In genomic region chr3:41084421-41084820, GRCm38 (mm10) we compare ENCODE assay signal across 11 mouse cellular contexts. TPM values are rescaled to one million over a fixed set of nuclear protein-coding genes. Genes with fewer than 3 reads are reported as not detected.
DNase-seq lines count a peak whose midpoint lies in the region; ATAC-seq and TF ChIP-seq lines count a peak whose summit lies in the region.
"Had no signal": no experiment of that assay in that cellular context is flagged by ENCODE, and none has a peak within 500 bp of the region (broad histone marks: within the 10 kb centered on the region; RNA-seq: fewer than 3 reads in every experiment).

No protein-coding gene starts in this region.

- peaks cover 41% of the 10 kb centered on the region for H3K4me1 ChIP-seq in erythroblast, embryonic 14.5 days (ENCODE audit: control insufficient read depth)
- peaks cover 22% of the 10 kb centered on the region for H3K4me1 ChIP-seq in midbrain, embryonic 12.5 days
- H3K4me1 ChIP-seq in midbrain, embryonic 10.5 days: peaks cover 40% of the 10 kb centered on the region
- no peaks in the 10 kb centered on the region for H3K4me1 ChIP-seq in intestine, postnatal 0 days (replicated peaks; ENCODE audit: control insufficient read depth, insufficient read depth, low read length)
- H3K4me1 ChIP-seq in neural tube, embryonic 14.5 days (ENCODE audit: control insufficient read depth, insufficient read depth, low read length): peaks cover 13% of the 10 kb centered on the region; the same call in 1 of the 2 replicates

- WGBS in midbrain, embryonic 12.5 days: 87% methylated on average over 5 of the region's 5 CpGs
- 87% methylated on average over 5 of the region's 5 CpGs for WGBS in midbrain, embryonic 10.5 days
- WGBS in intestine, postnatal 0 days: 82% methylated on average over 5 of the region's 5 CpGs
- 88% methylated on average over 5 of the region's 5 CpGs for WGBS in neural tube, embryonic 14.5 days

- no peak for DNase-seq in midbrain, embryonic 10.5 days (ENCODE audit: low spot score)
- no peak for DNase-seq in adrenal gland, postnatal 25 days
- no peak for DNase-seq in left cerebral cortex, postnatal 25 days (ENCODE audit: low spot score in 2 of 2)
- DNase-seq: lung, adult 2 months; retina, postnatal 1 day; thymus, postnatal 25 days had no signal

- TF ChIP-seq CTCF in intestine, postnatal 0 days (IDR thresholded peaks at IDR 0.05; ENCODE audit: low read depth): no peak

- peaks cover 4% of the 10 kb centered on the region for H3K36me3 ChIP-seq in erythroblast, embryonic 14.5 days (ENCODE audit: control insufficient read depth)
- H3K36me3 ChIP-seq in midbrain, embryonic 12.5 days: no peaks in the 10 kb centered on the region
- H3K36me3 ChIP-seq in midbrain, embryonic 10.5 days: no peaks in the 10 kb centered on the region
- no peaks in the 10 kb centered on the region for H3K36me3 ChIP-seq in intestine, postnatal 0 days (ENCODE audit: control insufficient read depth, insufficient read depth)
- H3K36me3 ChIP-seq in neural tube, embryonic 14.5 days (ENCODE audit: control insufficient read depth, insufficient read depth, low read length): no peaks in the 10 kb centered on the region

- H3K27me3 ChIP-seq in erythroblast, embryonic 14.5 days (ENCODE audit: control insufficient read depth): peaks cover 6% of the 10 kb centered on the region; the same call in 1 of the 2 replicates
- no peaks in the 10 kb centered on the region for H3K27me3 ChIP-seq in midbrain, embryonic 12.5 days
- H3K27me3 ChIP-seq in midbrain, embryonic 10.5 days (ENCODE audit: low read depth, poor library complexity, severe bottlenecking): no peaks in the 10 kb centered on the region
- H3K27me3 ChIP-seq in intestine, postnatal 0 days (replicated peaks; ENCODE audit: control insufficient read depth, insufficient read depth, low read length): no peaks in the 10 kb centered on the region
- no peaks in the 10 kb centered on the region for H3K27me3 ChIP-seq in neural tube, embryonic 14.5 days (ENCODE audit: control insufficient read depth, insufficient read depth, low read length)

- H3K27ac ChIP-seq in midbrain, embryonic 12.5 days (replicated peaks): no peak overlapping the region
- H3K27ac ChIP-seq in midbrain, embryonic 10.5 days (replicated peaks): no peak overlapping the region
- H3K27ac ChIP-seq in intestine, postnatal 0 days (ENCODE audit: low read depth, low read length): no peak overlapping the region
- H3K27ac ChIP-seq in neural tube, embryonic 14.5 days (ENCODE audit: low read depth, low read length): no peak overlapping the region

- no peaks in the 10 kb centered on the region for H3K9me3 ChIP-seq in erythroblast, embryonic 14.5 days (ENCODE audit: control insufficient read depth, low read length)
- no peaks in the 10 kb centered on the region for H3K9me3 ChIP-seq in midbrain, embryonic 12.5 days
- H3K9me3 ChIP-seq in midbrain, embryonic 10.5 days (replicated peaks): no peaks in the 10 kb centered on the region
- H3K9me3 ChIP-seq in intestine, postnatal 0 days (ENCODE audit: control insufficient read depth): no peaks in the 10 kb centered on the region
- H3K9me3 ChIP-seq in neural tube, embryonic 14.5 days (ENCODE audit: control insufficient read depth, low read length): no peaks in the 10 kb centered on the region

- intact Hi-C loops in left cerebral cortex, postnatal 25 days (cut with DNase I): loop anchor here (5.0 to 10.0 kb wide), 3 partner anchors 132 to 658 kb away; partner anchors contain the start of genes D3Ertd751e, Hspa4l and Sclt1

- H3K4me2 ChIP-seq in midbrain, embryonic 12.5 days (replicated peaks): peak overlapping the region; percentile 75; the same call in 1 of the 2 replicates
- H3K4me2 ChIP-seq in intestine, postnatal 0 days (replicated peaks; ENCODE audit: low read depth): peak overlapping the region; percentile 89; the same call in 1 of the 2 replicates
- H3K4me2 ChIP-seq in neural tube, embryonic 14.5 days (ENCODE audit: low read depth, low read length): peak overlapping the region; percentile 76; the same call in 1 of the 2 replicates

- ATAC-seq in erythroblast, adult 5-6 weeks (replicated peaks; ENCODE audit: low FRiP score, poor library complexity, severe bottlenecking): no peak
- no peak for ATAC-seq in midbrain, embryonic 12.5 days (ENCODE audit: low FRiP score, low read depth)
- no peak for ATAC-seq in intestine, postnatal 0 days
- no peak for ATAC-seq in neural tube, embryonic 14.5 days (ENCODE audit: low read depth)

- no peak overlapping the region for H3K9ac ChIP-seq in midbrain, embryonic 12.5 days (replicated peaks)
- no peak overlapping the region for H3K9ac ChIP-seq in intestine, postnatal 0 days (ENCODE audit: low read depth, low read length)
- H3K9ac ChIP-seq in neural tube, embryonic 14.5 days (replicated peaks; ENCODE audit: low read depth, low read length): peak overlapping the region; percentile 73; the same call in 1 of the 2 replicates

- H3K4me3 ChIP-seq in erythroblast, embryonic 14.5 days (replicated peaks): peak overlapping the region; percentile 79
- no peak overlapping the region for H3K4me3 ChIP-seq in midbrain, embryonic 12.5 days
- no peak overlapping the region for H3K4me3 ChIP-seq in midbrain, embryonic 10.5 days
- no peak overlapping the region for H3K4me3 ChIP-seq in intestine, postnatal 0 days (ENCODE audit: low read depth, low read length)
- H3K4me3 ChIP-seq in neural tube, embryonic 14.5 days (ENCODE audit: low read depth, low read length): no peak overlapping the region

RNA-seq across cellular contexts. Expression of gene Pgrmc2, which starts 1.6 kb away (rescaled TPM):
- 1.9 and 2.0 TPM in 2 replicates for polyA plus RNA-seq in erythroblast, embryonic 14.5 days (2012)
- 14.0 and 15.0 TPM in 2 replicates for total RNA-seq in erythroblast, adult 5-6 weeks (2015; ENCODE audit: low replicate concordance)
- total RNA-seq in erythroblast, adult 5-6 weeks (2017; ENCODE audit: low replicate concordance): 13.2 and 22.7 TPM in 2 replicates
- 38.3 and 38.8 TPM in 2 replicates for polyA plus RNA-seq in midbrain, embryonic 12.5 days (2016; fragmentation: Nextera tagmentation; extraction: Ambion mirVana)
- 31.2 and 34.3 TPM in 2 replicates for polyA plus RNA-seq in midbrain, embryonic 10.5 days (2016; fragmentation: Nextera tagmentation; extraction: Ambion mirVana)
- polyA plus RNA-seq in intestine, postnatal 0 days (2015; fragmentation: Nextera tagmentation; extraction: Ambion mirVana): 95.8 and 96.2 TPM in 2 replicates
- 21.1 and 24.0 TPM in 2 replicates for polyA plus RNA-seq in neural tube, embryonic 14.5 days (2014; fragmentation: Nextera tagmentation; extraction: Ambion mirVana)
- total RNA-seq in adrenal gland, postnatal 25 days (2021): 49.0 and 55.4 TPM in 2 replicates
- total RNA-seq in left cerebral cortex, postnatal 25 days (2021): 10 to 100 TPM; 57.3 to 57.6 TPM
